Mouse (Mus musculus) ES-Bruce4 (cell line): ENCODE measurements at regions not wholly inside any gene's neighbourhood (a gene's known extent, or its start where the extent isn't known, plus 50 kb on each side); places are given as distances from the start of the nearest gene placed in this dataset.

Experiments used
- CTCF ChIP-seq: IDR thresholded peaks from one replicate; pipeline ENCODE4 v1.8.1; 2011; ENCODE audit warnings: low read depth, low read length
- EP300 ChIP-seq: IDR thresholded peaks from 2 replicates; pipeline ENCODE4 v1.6.1; 2011; ENCODE audit warnings: low read depth, low read length; ENCODE audit not compliant: insufficient read depth
- POLR2A ChIP-seq: IDR thresholded peaks from one replicate; pipeline ENCODE4 v1.8.1; 2011; ENCODE audit warnings: low read length; ENCODE audit not compliant: insufficient read depth

- TF ChIP-seq CTCF (no peak), EP300 (no peak), POLR2A (no peak)
Measured at GRCm38 (mm10) chr11:111966401-111966800, 815.6 kb upstream of the Sox9 start.
